Mouse (Mus musculus) forebrain, embryonic 16.5 days (tissue): ENCODE data around the gene Cpa4. TPM values are rescaled to one million over a fixed set of nuclear protein-coding genes. Genes with fewer than 3 reads are reported as not detected.
A peak's percentile ranks its signal among the peaks of the same experiment; 100 is the strongest.

Experiments used
- ATAC-seq: fragments of 200-750 bp; cut with Nextera tagmentation; 2 replicates; pipeline ENCODE4 v1.8.0; 2017; ENCODE audit warnings: mild to moderate bottlenecking, moderate library complexity
- H3K27ac ChIP-seq: fragments of 300-500 bp; sonication (generic); 2 replicates; pipeline ENCODE4 v1.5.1; 2014; ENCODE audit warnings: low read length, control low read depth
- H3K27me3 ChIP-seq: fragments of 300-500 bp; sonication (generic); replicated peaks from 2 replicates; pipeline ENCODE4 v1.6.1; 2014; ENCODE audit warnings: low read length; ENCODE audit not compliant: control insufficient read depth, insufficient read depth
- H3K36me3 ChIP-seq: fragments of 300-500 bp; sonication (generic); 2 replicates; pipeline ENCODE4 v1.6.1; 2014; ENCODE audit not compliant: control insufficient read depth, insufficient read depth
- H3K4me1 ChIP-seq: fragments of 300-500 bp; sonication (generic); replicated peaks from 2 replicates; pipeline ENCODE4 v1.6.1; 2014; ENCODE audit warnings: low read length; ENCODE audit not compliant: control insufficient read depth, insufficient read depth
- H3K4me2 ChIP-seq: fragments of 300-500 bp; sonication (generic); 2 replicates; pipeline ENCODE4 v1.6.1; 2014; ENCODE audit warnings: mild to moderate bottlenecking, low read length, control low read depth
- H3K4me3 ChIP-seq: fragments of 300-500 bp; sonication (generic); replicated peaks from 2 replicates; pipeline ENCODE4 v1.5.1; 2014; ENCODE audit warnings: mild to moderate bottlenecking, low read length, control low read depth
- H3K9ac ChIP-seq: fragments of 300-500 bp; sonication (generic); replicated peaks from 2 replicates; pipeline ENCODE4 v1.6.1; 2014; ENCODE audit warnings: low read depth, low read length, control low read depth
- H3K9me3 ChIP-seq: fragments of 300-500 bp; sonication (generic); 2 replicates; pipeline ENCODE4 v1.6.1; 2016; ENCODE audit warnings: low read length; ENCODE audit not compliant: control insufficient read depth
- WGBS: fragments of 180-500 bp; shearing (Covaris S2); extraction: QIAGEN DNeasy Blood & Tissue Kit; methylation state at CpG from one replicate; pipeline ENCODE4 v1.1.7; 2014; 5-methylcytosine and 5-hydroxymethylcytosine counted together
- polyA plus RNA-seq: library from polyadenylated mRNA; unstranded; fragments of >200 nt; fragmentation: Nextera tagmentation; extraction: Ambion mirVana; gene quantifications from 2 replicates; pipeline ENCODE4 v1.2.1, GENCODE M21; 2015

Gene Cpa4
- polyA plus RNA-seq, 1 experiment from 2014 or later, result 1.6 TPM

GRCm38 (mm10) chr6:30541009-30541799 is 27.0 kb upstream of the Cpa4 start, which contains the start of gene Cpa2:
Gene Cpa2, plus strand, starts transcription at chr6:30541582.
- WGBS, result 90% methylated on average over 11 of the region's 11 CpGs
- H3K4me1 ChIP-seq, result peaks cover 4% of the 10 kb centered on the region; the same call in 1 of the 2 replicates
- H3K4me3 ChIP-seq, result no peak within 1 kb of the TSS
- no peak within 1 kb of the TSS for H3K4me2 ChIP-seq
- H3K9ac ChIP-seq, result no peak within 1 kb of the TSS
- no peak for ATAC-seq
- no peaks in the 10 kb centered on the region for H3K27me3 ChIP-seq
- H3K9me3 ChIP-seq, result no peaks in the 10 kb centered on the region
- H3K27ac ChIP-seq, result no peak within 1 kb of the TSS
- no peaks in the 10 kb centered on the region for H3K36me3 ChIP-seq

GRCm38 (mm10) chr6:30542277-30542676 is 25.9 kb upstream of the Cpa4 start:
- 86% methylated on average over 6 of the region's 6 CpGs for WGBS
- no peak for ATAC-seq
- Histone ChIP-seq H3K4me1 (peaks cover 13% of the 10 kb centered on the region), H3K4me2 (no peak overlapping the region), H3K9me3 (no peaks in the 10 kb centered on the region), H3K36me3 (no peaks in the 10 kb centered on the region), H3K27ac (no peak overlapping the region), H3K4me3 (no peak overlapping the region), H3K27me3 (no peaks in the 10 kb centered on the region), H3K9ac (no peak overlapping the region)

GRCm38 (mm10) chr6:30543077-30543476 is 25.1 kb upstream of the Cpa4 start:
- Histone ChIP-seq H3K9ac (no peak overlapping the region), H3K4me2 (no peak overlapping the region), H3K9me3 (no peaks in the 10 kb centered on the region), H3K4me1 (peaks cover 19% of the 10 kb centered on the region), H3K27me3 (no peaks in the 10 kb centered on the region), H3K36me3 (no peaks in the 10 kb centered on the region), H3K27ac (no peak overlapping the region), H3K4me3 (no peak overlapping the region)
- no peak for ATAC-seq
- 61% methylated on average over 12 of the region's 12 CpGs for WGBS

- H3K27ac ChIP-seq, result no peak overlapping the region
- no peaks in the 10 kb centered on the region for H3K9me3 ChIP-seq
- H3K4me2 ChIP-seq, result no peak overlapping the region
- no peaks in the 10 kb centered on the region for H3K27me3 ChIP-seq
- no peak overlapping the region for H3K9ac ChIP-seq
- ATAC-seq, result no peak
- H3K36me3 ChIP-seq, result no peaks in the 10 kb centered on the region
- H3K4me3 ChIP-seq, result no peak overlapping the region
- WGBS, result 36% methylated on average over 8 of the region's 8 CpGs
- H3K4me1 ChIP-seq, result peaks cover 25% of the 10 kb centered on the region
Observed at GRCm38 (mm10) chr6:30543851-30544250, 24.3 kb upstream of the Cpa4 start.

- Histone ChIP-seq H3K9ac (no peak overlapping the region), H3K4me1 (peaks cover 35% of the 10 kb centered on the region), H3K27me3 (no peaks in the 10 kb centered on the region), H3K9me3 (no peaks in the 10 kb centered on the region; the same call in 1 of the 2 replicates), H3K4me3 (no peak overlapping the region), H3K36me3 (no peaks in the 10 kb centered on the region), H3K27ac (no peak overlapping the region), H3K4me2 (no peak overlapping the region)
- WGBS, result 86% methylated on average over 7 of the region's 7 CpGs
- ATAC-seq, result no peak
Observed at GRCm38 (mm10) chr6:30545689-30546088, 22.5 kb upstream of the Cpa4 start.

- no peaks in the 10 kb centered on the region; the same call in 1 of the 2 replicates for H3K9me3 ChIP-seq
- ATAC-seq, result peak; percentile 55
- H3K27ac ChIP-seq, result peak overlapping the region; percentile 93
- H3K27me3 ChIP-seq, result no peaks in the 10 kb centered on the region
- 7% methylated on average over 17 of the region's 17 CpGs for WGBS
- H3K9ac ChIP-seq, result peak overlapping the region; percentile 61
- peaks cover 44% of the 10 kb centered on the region for H3K4me1 ChIP-seq
- H3K4me2 ChIP-seq, result peak overlapping the region; percentile 63
- no peaks in the 10 kb centered on the region for H3K36me3 ChIP-seq
- peak overlapping the region; percentile 35 for H3K4me3 ChIP-seq
Observed at GRCm38 (mm10) chr6:30546571-30547273, 21.4 kb upstream of the Cpa4 start.

GRCm38 (mm10) chr6:30547274-30547645 is 20.9 kb upstream of the Cpa4 start:
- peak; percentile 56; the same call in 1 of the 2 replicates for ATAC-seq
- Histone ChIP-seq H3K4me1 (peaks cover 48% of the 10 kb centered on the region), H3K9ac (peak overlapping the region; percentile 61)

GRCm38 (mm10) chr6:30547656-30548306 is 20.4 kb upstream of the Cpa4 start:
- Histone ChIP-seq H3K27ac (peak overlapping the region; percentile 53; the same call in 1 of the 2 replicates), H3K27me3 (no peaks in the 10 kb centered on the region), H3K4me3 (no peak overlapping the region), H3K4me1 (peaks cover 53% of the 10 kb centered on the region), H3K9ac (no peak overlapping the region), H3K36me3 (no peaks in the 10 kb centered on the region), H3K4me2 (peak overlapping the region; percentile 63), H3K9me3 (no peaks in the 10 kb centered on the region; the same call in 1 of the 2 replicates)
- 20% methylated on average over 9 of the region's 9 CpGs for WGBS
- ATAC-seq, result no peak

More at GRCm38 (mm10) chr6:30547274-30547645, 20.9 kb upstream of the Cpa4 start:
- Histone ChIP-seq H3K4me2 (peak overlapping the region; percentile 63), H3K27ac (peak overlapping the region; percentile 93), H3K4me3 (peak overlapping the region; percentile 35), H3K36me3 (no peaks in the 10 kb centered on the region), H3K9me3 (no peaks in the 10 kb centered on the region; the same call in 1 of the 2 replicates), H3K27me3 (no peaks in the 10 kb centered on the region)
- 0% methylated on average over 15 of the region's 17 CpGs for WGBS

- no peaks in the 10 kb centered on the region; the same call in 1 of the 2 replicates for H3K9me3 ChIP-seq
- H3K27me3 ChIP-seq, result no peaks in the 10 kb centered on the region
- peaks cover 57% of the 10 kb centered on the region for H3K4me1 ChIP-seq
- H3K4me3 ChIP-seq, result no peak overlapping the region
- 12% methylated on average over 15 of the region's 15 CpGs for WGBS
- H3K9ac ChIP-seq, result 0 out of 2 replicates have a peak overlapping the region, but pooled peaks have one; percentile 10
- peak overlapping the region; percentile 31 for H3K27ac ChIP-seq
- H3K4me2 ChIP-seq, result no peak overlapping the region
- no peak for ATAC-seq
- H3K36me3 ChIP-seq, result no peaks in the 10 kb centered on the region
Observed at GRCm38 (mm10) chr6:30549231-30549761, 18.9 kb upstream of the Cpa4 start.
